Mouse (Mus musculus) ES-E14 (cell line): Measurements from ENCODE around the gene Glce.

Experiments used
- CHD2 ChIP-seq: IDR thresholded peaks from 2 replicates; pipeline ENCODE4 v1.6.1; 2014; ENCODE audit warnings: mild to moderate bottlenecking, low read depth, low read length, inconsistent platforms
- ZNF384 ChIP-seq: IDR thresholded peaks from 2 replicates; pipeline ENCODE4 v1.6.1; 2012; ENCODE audit warnings: low read depth, low read length, inconsistent platforms

DNA sequence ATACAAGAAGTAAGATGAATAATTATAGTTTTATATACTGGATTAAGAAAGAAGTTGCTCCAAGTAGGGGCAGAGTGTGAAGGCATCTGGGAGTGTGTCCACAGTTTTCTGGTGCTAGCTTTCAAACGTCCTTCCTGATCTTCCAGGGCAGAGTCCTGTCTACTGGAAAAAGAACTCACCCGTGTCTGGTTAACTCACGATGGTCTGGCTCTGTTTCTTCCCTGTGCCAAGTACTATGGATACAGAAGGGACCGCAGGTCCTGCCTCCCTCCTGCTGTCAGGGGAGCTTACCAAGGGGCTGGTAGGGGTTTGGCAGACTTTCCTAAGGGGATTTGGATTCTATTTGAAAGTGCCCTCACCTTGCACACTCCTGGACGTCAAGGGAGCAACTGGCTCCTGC lies 97.4 kb downstream of the Glce start:
- TF ChIP-seq CHD2 (no peak), ZNF384 (no peak)
